Mouse (Mus musculus): ENCODE results near the gene Dtd2. TPM values are rescaled to one million over a fixed set of nuclear protein-coding genes. Genes with fewer than 3 reads are reported as not detected.

Gene Dtd2
- polyA plus RNA-seq, 1 experiment = 3.9 TPM

GRCm38 (mm10) chr12:52027963-52028362, 21.7 kb upstream of the Dtd2 start, which contains the start of gene Gpr33:
Gpr33 (minus strand) TSS chr12:52028063.
- WGBS = 94% methylated on average over 3 of the region's 3 CpGs
- TF ChIP-seq POLR2A (IDR thresholded peaks at IDR 0.05; ENCODE audit: low read depth, low read length) (no peak), CTCF (IDR thresholded peaks at IDR 0.05; ENCODE audit: extremely low read depth, insufficient read length, insufficient replicate concordance, low read depth, low read length) (no peak)
- no peak within 1 kb of the TSS for H3K4me3 ChIP-seq (ENCODE audit: low read depth, low read length)

GRCm38 (mm10) chr12:52014494-52015029, 8.3 kb upstream of the Dtd2 start:
- TF ChIP-seq CTCF (IDR thresholded peaks at IDR 0.05; ENCODE audit: extremely low read depth, insufficient read length, insufficient replicate concordance, low read depth, low read length) (no peak), POLR2A (IDR thresholded peaks at IDR 0.05; ENCODE audit: low read depth, low read length) (no peak)
- 49% methylated on average over 7 of the region's 7 CpGs for WGBS
- Histone ChIP-seq H3K4me1 (ENCODE audit: control insufficient read depth, insufficient read depth, insufficient read length, low read length) (no peaks in the 10 kb centered on the region), H3K27me3 (ENCODE audit: control insufficient read depth, insufficient read depth, low read length) (no peaks in the 10 kb centered on the region), H3K4me3 (ENCODE audit: low read depth, low read length) (no peak overlapping the region), H3K27ac (ENCODE audit: insufficient read depth, low read depth, low read length) (no peak overlapping the region), H3K36me3 (ENCODE audit: control insufficient read depth, insufficient read depth, low read length) (no peaks in the 10 kb centered on the region)

More at GRCm38 (mm10) chr12:52027963-52028362, 21.7 kb upstream of the Dtd2 start, which contains the start of gene Gpr33:
- no peak within 1 kb of the TSS for H3K27ac ChIP-seq (ENCODE audit: insufficient read depth, low read depth, low read length)
- H3K36me3 ChIP-seq (ENCODE audit: control insufficient read depth, insufficient read depth, low read length) = no peaks in the 10 kb centered on the region
- no peaks in the 10 kb centered on the region for H3K27me3 ChIP-seq (ENCODE audit: control insufficient read depth, insufficient read depth, low read length)
- peaks cover 2% of the 10 kb centered on the region; the same call in 1 of the 2 replicates for H3K4me1 ChIP-seq (ENCODE audit: control insufficient read depth, insufficient read depth, insufficient read length, low read length)

- 34% methylated on average over 11 of the region's 11 CpGs for WGBS
- H3K36me3 ChIP-seq (ENCODE audit: control insufficient read depth, insufficient read depth, low read length) = no peaks in the 10 kb centered on the region
Measured at GRCm38 (mm10) chr12:52014044-52014443, 7.7 kb upstream of the Dtd2 start.

GRCm38 (mm10) chr12:52013274-52013673, 7.0 kb upstream of the Dtd2 start:
- WGBS = 61% methylated on average over 9 of the region's 9 CpGs
- no peak for TF ChIP-seq POLR2A (IDR thresholded peaks at IDR 0.05; ENCODE audit: low read depth, low read length)
- no peak for TF ChIP-seq CTCF (IDR thresholded peaks at IDR 0.05; ENCODE audit: extremely low read depth, insufficient read length, insufficient replicate concordance, low read depth, low read length)
- H3K27ac ChIP-seq (ENCODE audit: insufficient read depth, low read depth, low read length) = no peak overlapping the region
- H3K4me1 ChIP-seq (ENCODE audit: control insufficient read depth, insufficient read depth, insufficient read length, low read length) = no peaks in the 10 kb centered on the region
- no peaks in the 10 kb centered on the region for H3K27me3 ChIP-seq (ENCODE audit: control insufficient read depth, insufficient read depth, low read length)
- no peaks in the 10 kb centered on the region for H3K36me3 ChIP-seq (ENCODE audit: control insufficient read depth, insufficient read depth, low read length)
- H3K4me3 ChIP-seq (ENCODE audit: low read depth, low read length) = no peak overlapping the region

More at GRCm38 (mm10) chr12:52014044-52014443, 7.7 kb upstream of the Dtd2 start:
- Histone ChIP-seq H3K4me1 (ENCODE audit: control insufficient read depth, insufficient read depth, insufficient read length, low read length) (no peaks in the 10 kb centered on the region), H3K4me3 (ENCODE audit: low read depth, low read length) (no peak overlapping the region), H3K27me3 (ENCODE audit: control insufficient read depth, insufficient read depth, low read length) (no peaks in the 10 kb centered on the region), H3K27ac (ENCODE audit: insufficient read depth, low read depth, low read length) (no peak overlapping the region)
- no peak for TF ChIP-seq CTCF (IDR thresholded peaks at IDR 0.05; ENCODE audit: extremely low read depth, insufficient read length, insufficient replicate concordance, low read depth, low read length)
- no peak for TF ChIP-seq POLR2A (IDR thresholded peaks at IDR 0.05; ENCODE audit: low read depth, low read length)

- H3K4me3 ChIP-seq (ENCODE audit: low read depth, low read length) = no peak overlapping the region
- no peaks in the 10 kb centered on the region for H3K36me3 ChIP-seq (ENCODE audit: control insufficient read depth, insufficient read depth, low read length)
- WGBS = 85% methylated on average over 8 of the region's 8 CpGs
- H3K27ac ChIP-seq (ENCODE audit: insufficient read depth, low read depth, low read length) = no peak overlapping the region
- no peaks in the 10 kb centered on the region for H3K27me3 ChIP-seq (ENCODE audit: control insufficient read depth, insufficient read depth, low read length)
- TF ChIP-seq POLR2A (IDR thresholded peaks at IDR 0.05; ENCODE audit: low read depth, low read length) = no peak
- TF ChIP-seq CTCF (IDR thresholded peaks at IDR 0.05; ENCODE audit: extremely low read depth, insufficient read length, insufficient replicate concordance, low read depth, low read length) = no peak
- no peaks in the 10 kb centered on the region for H3K4me1 ChIP-seq (ENCODE audit: control insufficient read depth, insufficient read depth, insufficient read length, low read length)
Measured at GRCm38 (mm10) chr12:52012159-52012558, 5.9 kb upstream of the Dtd2 start.

GRCm38 (mm10) chr12:52010630-52010961, 4.3 kb upstream of the Dtd2 start:
- 63% methylated on average over 2 of the region's 2 CpGs for WGBS
- Histone ChIP-seq H3K36me3 (ENCODE audit: control insufficient read depth, insufficient read depth, low read length) (no peaks in the 10 kb centered on the region), H3K4me3 (ENCODE audit: low read depth, low read length) (no peak overlapping the region), H3K27ac (ENCODE audit: insufficient read depth, low read depth, low read length) (no peak overlapping the region), H3K4me1 (ENCODE audit: control insufficient read depth, insufficient read depth, insufficient read length, low read length) (no peaks in the 10 kb centered on the region), H3K27me3 (ENCODE audit: control insufficient read depth, insufficient read depth, low read length) (no peaks in the 10 kb centered on the region)
- TF ChIP-seq POLR2A (IDR thresholded peaks at IDR 0.05; ENCODE audit: low read depth, low read length) (no peak), CTCF (IDR thresholded peaks at IDR 0.05; ENCODE audit: extremely low read depth, insufficient read length, insufficient replicate concordance, low read depth, low read length) (no peak)

GRCm38 (mm10) chr12:52009928-52010629, 3.8 kb upstream of the Dtd2 start:
- WGBS = 70% methylated on average over 15 of the region's 15 CpGs

More at GRCm38 (mm10) chr12:52009928-52010629, 3.8 kb upstream of the Dtd2 start:
- H3K27me3 ChIP-seq (ENCODE audit: control insufficient read depth, insufficient read depth, low read length) = no peaks in the 10 kb centered on the region
- H3K4me3 ChIP-seq (ENCODE audit: low read depth, low read length) = no peak overlapping the region
- H3K27ac ChIP-seq (ENCODE audit: insufficient read depth, low read depth, low read length) = no peak overlapping the region
- TF ChIP-seq CTCF (IDR thresholded peaks at IDR 0.05; ENCODE audit: extremely low read depth, insufficient read length, insufficient replicate concordance, low read depth, low read length) (no peak), POLR2A (IDR thresholded peaks at IDR 0.05; ENCODE audit: low read depth, low read length) (no peak)
- no peaks in the 10 kb centered on the region for H3K36me3 ChIP-seq (ENCODE audit: control insufficient read depth, insufficient read depth, low read length)
- no peaks in the 10 kb centered on the region for H3K4me1 ChIP-seq (ENCODE audit: control insufficient read depth, insufficient read depth, insufficient read length, low read length)
